15 mouse cellular contexts compared by ENCODE assay signal in genomic region chr4:106185745-106186501, GRCm38 (mm10).
DNase-seq lines count a peak whose midpoint lies in the region; ATAC-seq lines count a peak whose summit lies in the region.
"Had no signal": no experiment of that assay in that cellular context is flagged by ENCODE, and none has a peak within 500 bp of the region (broad histone marks: within the 10 kb centered on the region; RNA-seq: fewer than 3 reads in every experiment).

No protein-coding gene starts in this region.

- peak; percentile 99 for DNase-seq in heart, adult 11 months
- DNase-seq in adipocyte (ENCODE audit: low spot score): peak; percentile 44
- DNase-seq in heart, adult 9 months (ENCODE audit: low spot score in 2 of 2): peak; percentile 77 to 86
- no peak for DNase-seq in spleen, postnatal 36 days (ENCODE audit: low spot score in 2 of 2)
- no peak for DNase-seq in layer of hippocampus, adult 9-10 months (ENCODE audit: low spot score)
- DNase-seq: cerebellum, postnatal 25 days; kidney, adult 18-20 months; thymus, postnatal 4 days had no signal

- H3K4me1 ChIP-seq in heart, embryonic 12.5 days (replicated peaks): no peaks in the 10 kb centered on the region
- peaks cover 15% of the 10 kb centered on the region for H3K4me1 ChIP-seq in embryonic facial prominence, embryonic 15.5 days
- H3K4me1 ChIP-seq in intestine, embryonic 15.5 days (replicated peaks): no peaks in the 10 kb centered on the region
- H3K4me1 ChIP-seq: hindbrain, embryonic 12.5 days; liver, embryonic 15.5 days; midbrain, embryonic 15.5 days; neural tube, embryonic 13.5 days had no signal

- WGBS in heart, embryonic 12.5 days: 83% methylated on average over 13 of the region's 13 CpGs
- 40% methylated on average over 13 of the region's 13 CpGs for WGBS in embryonic facial prominence, embryonic 15.5 days
- WGBS in intestine, embryonic 15.5 days: 81% methylated on average over 13 of the region's 13 CpGs

- ATAC-seq in heart, embryonic 12.5 days (ENCODE audit: insufficient number of reproducible peaks, low FRiP score): no peak
- peak; percentile 88 for ATAC-seq in embryonic facial prominence, embryonic 15.5 days (ENCODE audit: insufficient number of reproducible peaks, low FRiP score, low TSS enrichment, low read depth)
- ATAC-seq in intestine, embryonic 15.5 days: no peak
- ATAC-seq: midbrain, embryonic 15.5 days had no signal

- no peak overlapping the region for H3K27ac ChIP-seq in heart, embryonic 12.5 days (ENCODE audit: poor library complexity, severe bottlenecking)
- peak overlapping the region; percentile 78 for H3K27ac ChIP-seq in embryonic facial prominence, embryonic 15.5 days (replicated peaks)
- no peak overlapping the region for H3K27ac ChIP-seq in intestine, embryonic 15.5 days
- H3K27ac ChIP-seq: hindbrain, embryonic 12.5 days; liver, embryonic 15.5 days; midbrain, embryonic 15.5 days; neural tube, embryonic 13.5 days had no signal

- H3K27me3 ChIP-seq in heart, embryonic 12.5 days (replicated peaks): no peaks in the 10 kb centered on the region
- no peaks in the 10 kb centered on the region for H3K27me3 ChIP-seq in embryonic facial prominence, embryonic 15.5 days
- no peaks in the 10 kb centered on the region for H3K27me3 ChIP-seq in intestine, embryonic 15.5 days (replicated peaks)
- H3K27me3 ChIP-seq: hindbrain, embryonic 12.5 days; liver, embryonic 15.5 days; midbrain, embryonic 15.5 days; neural tube, embryonic 13.5 days had no signal

- no peak overlapping the region for H3K4me3 ChIP-seq in heart, embryonic 12.5 days
- no peak overlapping the region for H3K4me3 ChIP-seq in embryonic facial prominence, embryonic 15.5 days (replicated peaks)
- no peak overlapping the region for H3K4me3 ChIP-seq in intestine, embryonic 15.5 days (replicated peaks)
- H3K4me3 ChIP-seq: hindbrain, embryonic 12.5 days; liver, embryonic 15.5 days; midbrain, embryonic 15.5 days; neural tube, embryonic 13.5 days had no signal

- H3K4me2 ChIP-seq in heart, embryonic 12.5 days: no peak overlapping the region
- H3K4me2 ChIP-seq in embryonic facial prominence, embryonic 15.5 days (replicated peaks): no peak overlapping the region
- H3K4me2 ChIP-seq in intestine, embryonic 15.5 days (replicated peaks): no peak overlapping the region
- H3K4me2 ChIP-seq: hindbrain, embryonic 12.5 days; liver, embryonic 15.5 days; midbrain, embryonic 15.5 days; neural tube, embryonic 13.5 days had no signal

- H3K9ac ChIP-seq in heart, embryonic 12.5 days: no peak overlapping the region
- no peak overlapping the region for H3K9ac ChIP-seq in embryonic facial prominence, embryonic 15.5 days
- H3K9ac ChIP-seq in intestine, embryonic 15.5 days: no peak overlapping the region
- H3K9ac ChIP-seq: hindbrain, embryonic 12.5 days; liver, embryonic 15.5 days; midbrain, embryonic 15.5 days; neural tube, embryonic 13.5 days had no signal

- H3K9me3 ChIP-seq in heart, embryonic 12.5 days (replicated peaks): peaks cover 5% of the 10 kb centered on the region
- H3K9me3 ChIP-seq in embryonic facial prominence, embryonic 15.5 days (replicated peaks): no peaks in the 10 kb centered on the region
- no peaks in the 10 kb centered on the region for H3K9me3 ChIP-seq in intestine, embryonic 15.5 days
- H3K9me3 ChIP-seq: liver, embryonic 15.5 days; midbrain, embryonic 15.5 days had no signal

- H3K36me3 ChIP-seq in heart, embryonic 12.5 days: no peaks in the 10 kb centered on the region
- no peaks in the 10 kb centered on the region for H3K36me3 ChIP-seq in embryonic facial prominence, embryonic 15.5 days
- H3K36me3 ChIP-seq in intestine, embryonic 15.5 days: no peaks in the 10 kb centered on the region
- H3K36me3 ChIP-seq: hindbrain, embryonic 12.5 days; liver, embryonic 15.5 days; midbrain, embryonic 15.5 days; neural tube, embryonic 13.5 days had no signal

Comparison
In these comparisons a context has a peak if more than half of its experiments do, and no peak if none do; other contexts are left out.
1. DNase-seq: peak in heart, adult 11 months (single experiment), adipocyte (single experiment) and heart, adult 9 months (2 of 2); none in spleen, postnatal 36 days (0 of 2) and layer of hippocampus, adult 9-10 months (single experiment).